Mouse (Mus musculus): ENCODE data around the gene Efna1.
A peak's percentile ranks its signal among the peaks of the same experiment; 100 is the strongest.

Efna1 gene

GRCm38 (mm10) chr3:89308089-89308488, 27.1 kb upstream of the Efna1 start:
- peak; percentile 59 for DNase-seq (ENCODE audit: low read depth, low spot score)

- DNase-seq (ENCODE audit: low read depth, low spot score), result no peak
Measured at GRCm38 (mm10) chr3:89305551-89306325, 24.8 kb upstream of the Efna1 start.

DNA sequence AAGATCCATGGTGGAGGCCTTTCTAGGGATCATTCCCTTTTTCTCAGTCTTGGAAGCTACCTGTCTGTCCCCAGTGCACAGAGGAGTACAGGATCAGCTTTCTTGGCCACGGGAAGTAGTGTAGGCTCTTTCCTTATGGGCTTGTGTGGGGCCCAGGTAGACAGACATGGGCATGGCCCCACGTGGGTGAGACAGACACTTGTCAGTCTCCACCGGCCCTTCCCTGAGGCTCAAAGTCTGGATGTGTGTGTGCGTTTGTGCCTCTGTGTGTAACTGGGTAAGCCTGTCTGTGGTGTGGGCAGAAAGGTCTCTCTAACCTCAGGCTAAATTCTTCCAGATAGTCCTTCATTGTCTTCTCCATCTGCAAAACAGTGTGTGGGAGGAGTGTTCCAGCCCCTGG, 24.2 kb upstream of the Efna1 start:
- no peak for DNase-seq (ENCODE audit: low read depth, low spot score)

DNA sequence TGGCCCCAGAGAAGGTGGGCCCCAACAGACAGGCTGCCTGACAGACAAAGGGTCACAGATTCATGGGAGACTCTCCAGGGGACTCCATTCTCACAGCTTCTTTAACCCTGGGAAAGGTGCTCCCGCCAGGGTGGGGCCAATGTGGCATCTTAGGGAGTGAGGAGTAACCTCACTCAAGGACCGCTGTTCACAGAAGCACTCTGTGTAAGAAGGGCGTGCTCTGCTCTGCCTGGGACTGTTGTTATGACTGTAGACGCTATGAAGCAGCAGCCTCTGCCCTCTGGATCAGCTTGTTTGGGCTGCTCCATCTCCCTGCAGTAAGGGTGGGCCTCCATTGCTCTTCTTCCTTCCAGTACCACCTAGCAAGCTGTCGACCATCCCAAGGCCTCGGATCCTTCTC, 23.5 kb upstream of the Efna1 start:
- no peak for DNase-seq (ENCODE audit: low read depth, low spot score)

DNA sequence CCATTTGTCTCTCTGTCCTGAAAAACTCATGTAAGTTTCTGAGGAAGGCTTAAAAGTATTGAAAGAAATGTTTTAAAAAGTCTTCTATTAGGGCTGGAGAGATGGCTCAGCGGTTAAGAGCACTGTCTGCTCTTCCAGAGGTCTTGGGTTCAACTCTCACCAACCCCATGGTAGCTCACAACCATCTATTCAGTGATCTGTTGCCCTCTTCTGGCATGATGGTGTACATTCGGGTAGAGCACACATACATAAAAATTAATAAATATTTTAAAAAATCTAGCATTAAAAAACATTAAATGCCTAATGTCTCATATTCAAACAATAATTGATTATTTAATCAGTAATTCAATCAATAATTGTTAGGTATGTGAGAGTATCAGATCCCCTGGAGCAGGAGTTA, 19.6 kb upstream of the Efna1 start:
- DNase-seq (ENCODE audit: low read depth, low spot score), result no peak

DNA sequence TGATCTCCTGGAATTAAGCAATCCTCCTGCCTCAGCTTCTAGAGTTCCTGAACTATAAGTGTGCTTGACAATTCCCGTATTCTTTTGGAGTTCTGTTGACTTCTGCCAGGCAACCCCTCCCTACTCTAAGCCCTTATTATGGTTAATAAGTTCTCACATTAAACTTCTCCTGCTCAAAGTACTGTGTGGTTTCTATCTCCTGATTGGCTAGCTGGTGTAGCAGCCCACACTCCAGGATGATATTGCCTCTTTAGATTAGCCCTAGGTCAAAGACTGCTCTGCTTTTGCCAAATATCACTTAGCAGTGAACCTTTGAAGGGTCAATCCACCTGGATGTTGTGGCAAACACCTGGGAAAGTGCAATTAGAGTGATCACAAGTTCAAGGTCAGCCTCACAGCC, 19.1 kb upstream of the Efna1 start:
- no peak for DNase-seq (ENCODE audit: low read depth, low spot score)

GRCm38 (mm10) chr3:89299499-89299898, 18.6 kb upstream of the Efna1 start:
- DNase-seq (ENCODE audit: low read depth, low spot score), result peak; percentile 63

DNA sequence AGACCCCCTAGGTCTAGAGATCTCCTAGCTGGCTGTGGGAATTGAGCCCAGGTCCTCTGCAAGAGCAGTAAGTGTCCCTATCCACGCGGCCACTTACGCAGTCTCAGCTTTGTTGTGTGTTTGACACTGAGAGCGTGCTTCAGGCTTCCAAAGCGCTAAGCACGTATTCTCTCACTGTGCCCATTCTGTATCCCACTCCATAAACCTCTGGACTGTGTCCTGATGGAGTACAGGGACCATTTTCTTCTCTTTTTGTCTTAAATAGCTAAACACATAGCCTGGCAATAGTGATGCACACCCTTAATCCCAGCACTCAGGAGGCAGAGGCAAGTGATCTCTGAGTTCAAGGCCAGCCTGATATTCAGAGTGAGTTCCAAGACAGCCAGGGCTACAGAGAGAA, 18.0 kb upstream of the Efna1 start:
- DNase-seq (ENCODE audit: low read depth, low spot score), result no peak

DNA sequence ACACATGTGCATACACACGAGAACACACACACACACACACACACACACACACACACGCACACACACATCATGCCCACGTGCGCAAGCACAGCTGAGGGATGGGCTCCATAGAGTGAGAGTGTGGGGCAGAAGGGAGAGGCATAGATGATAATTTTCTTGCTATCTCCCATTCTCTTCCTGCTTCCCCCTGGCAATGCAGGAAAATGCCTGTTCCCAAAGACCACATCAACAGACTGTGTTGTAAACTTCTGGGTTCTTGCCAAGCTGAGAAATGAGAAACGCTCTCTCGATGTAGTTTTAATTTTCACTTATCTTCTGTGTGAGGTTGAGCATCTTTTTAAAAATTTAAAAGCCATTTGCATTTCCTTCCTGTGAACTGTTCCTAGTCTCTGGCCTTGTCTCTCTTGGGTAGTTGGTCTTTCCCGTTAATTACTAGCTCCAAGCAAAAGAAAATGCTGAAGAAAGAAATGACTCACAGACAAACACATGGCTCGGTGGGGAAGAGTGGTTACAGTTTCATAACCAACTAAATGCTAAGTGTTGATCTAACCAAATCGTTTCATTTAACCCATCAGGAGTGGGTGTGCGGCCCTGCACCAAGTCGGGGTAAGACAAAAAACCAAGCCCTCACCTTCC, 15.9 kb upstream of the Efna1 start:
- no peak for DNase-seq (ENCODE audit: low read depth, low spot score)

- DNase-seq (ENCODE audit: low read depth, low spot score), result no peak
Measured at GRCm38 (mm10) chr3:89295685-89296230, 14.8 kb upstream of the Efna1 start.

GRCm38 (mm10) chr3:89294195-89294594, 13.3 kb upstream of the Efna1 start:
- no peak for DNase-seq (ENCODE audit: low read depth, low spot score)

DNA sequence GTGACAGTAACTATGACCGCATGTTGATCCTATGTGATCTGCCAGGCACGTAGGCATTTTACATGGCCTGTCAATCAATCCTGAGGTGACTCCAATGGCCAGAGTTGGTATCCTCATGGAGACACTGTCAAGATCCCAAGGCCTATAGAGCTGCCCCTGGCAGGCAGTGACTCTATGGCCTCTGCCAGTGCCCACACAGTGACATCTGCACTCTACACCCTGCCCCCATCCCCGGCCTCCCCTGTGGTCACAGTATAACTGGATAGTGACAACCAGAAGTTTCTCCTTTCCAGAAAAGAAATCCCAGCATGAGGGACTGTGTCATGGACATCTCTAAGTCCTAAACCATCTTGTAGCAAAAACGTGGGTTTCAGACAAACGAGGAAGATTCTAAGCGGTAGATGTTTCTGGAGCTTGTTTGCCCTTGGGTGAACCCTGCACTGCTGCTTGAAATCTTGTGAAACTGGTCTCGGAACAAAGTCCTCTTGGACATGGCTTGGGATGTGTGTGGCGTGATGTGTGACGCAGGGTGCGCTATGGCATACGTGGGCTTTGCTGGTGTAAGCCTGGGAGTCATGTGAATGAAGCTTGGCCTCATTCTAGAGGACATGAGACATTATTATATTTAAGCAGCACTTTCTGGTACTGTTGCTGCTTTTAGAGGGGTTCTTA, 12.4 kb upstream of the Efna1 start:
- DNase-seq (ENCODE audit: low read depth, low spot score), result no peak

- no peak for DNase-seq (ENCODE audit: low read depth, low spot score)
Measured at GRCm38 (mm10) chr3:89292303-89292702, 11.4 kb upstream of the Efna1 start.

DNA sequence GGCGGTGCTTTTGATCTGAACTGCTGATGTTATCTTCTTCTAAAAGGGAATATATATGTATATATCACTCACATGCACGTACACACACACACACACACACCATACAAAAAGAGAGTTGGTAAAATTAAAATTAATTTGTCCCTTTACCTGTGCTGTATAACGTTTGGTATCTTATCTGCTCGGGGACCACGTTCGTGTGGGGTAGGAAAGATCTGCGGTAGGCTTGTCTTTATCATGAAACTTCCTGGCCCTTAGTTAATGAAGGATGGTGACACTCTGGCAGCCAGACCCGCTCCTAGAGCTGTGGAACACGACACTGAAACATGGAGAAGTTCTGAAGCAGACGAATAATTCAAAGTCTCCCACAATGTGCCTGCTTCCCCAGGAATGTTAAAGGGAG, 10.9 kb upstream of the Efna1 start:
- no peak for DNase-seq (ENCODE audit: low read depth, low spot score)

- no peak for DNase-seq (ENCODE audit: low read depth, low spot score)
Measured at GRCm38 (mm10) chr3:89288503-89288928, 7.6 kb upstream of the Efna1 start.

GRCm38 (mm10) chr3:89287286-89287685, 6.3 kb upstream of the Efna1 start:
- no peak for DNase-seq (ENCODE audit: low read depth, low spot score)

DNA sequence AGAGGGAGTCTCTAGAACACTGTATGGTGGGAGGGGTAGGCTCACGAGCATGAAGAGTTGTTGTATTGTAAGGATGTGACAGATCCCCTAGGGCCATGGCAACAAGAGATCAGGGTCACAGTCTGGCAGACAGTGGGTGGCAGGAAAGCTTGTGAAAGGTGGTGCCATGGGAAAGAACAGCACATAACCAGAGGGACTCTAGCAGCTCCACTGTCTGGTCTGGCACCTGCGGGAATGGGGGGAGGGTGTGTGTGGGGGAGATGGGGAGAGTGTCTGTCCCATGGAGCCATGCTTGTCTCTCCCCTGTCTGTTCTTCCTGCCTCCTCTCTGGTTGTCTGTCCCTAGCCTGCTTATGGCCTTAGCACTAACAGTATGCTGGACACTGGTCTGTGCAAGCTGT, 4.6 kb upstream of the Efna1 start:
- no peak for DNase-seq (ENCODE audit: low read depth, low spot score)

- DNase-seq (ENCODE audit: low read depth, low spot score), result no peak
Measured at GRCm38 (mm10) chr3:89284261-89284660, 3.3 kb upstream of the Efna1 start.

DNA sequence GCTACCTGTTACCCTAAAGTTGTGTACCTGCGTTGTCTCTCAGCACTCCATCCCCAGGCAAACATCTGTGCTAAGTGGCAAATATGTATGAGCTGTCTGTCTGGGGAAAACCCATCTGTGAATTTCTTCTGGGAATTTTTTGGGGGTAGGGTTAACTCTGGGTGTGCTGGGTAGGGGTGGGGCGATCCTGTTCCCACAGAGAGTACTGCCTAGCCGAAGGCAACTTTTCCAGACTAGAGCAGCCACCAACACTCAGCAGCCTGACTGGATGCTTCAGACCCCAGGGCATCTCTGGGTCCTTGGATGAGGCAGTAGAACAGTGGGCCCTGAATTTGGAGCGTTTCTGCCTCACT, 1.3 kb upstream of the Efna1 start:
- DNase-seq (ENCODE audit: low read depth, low spot score), result no peak

DNA sequence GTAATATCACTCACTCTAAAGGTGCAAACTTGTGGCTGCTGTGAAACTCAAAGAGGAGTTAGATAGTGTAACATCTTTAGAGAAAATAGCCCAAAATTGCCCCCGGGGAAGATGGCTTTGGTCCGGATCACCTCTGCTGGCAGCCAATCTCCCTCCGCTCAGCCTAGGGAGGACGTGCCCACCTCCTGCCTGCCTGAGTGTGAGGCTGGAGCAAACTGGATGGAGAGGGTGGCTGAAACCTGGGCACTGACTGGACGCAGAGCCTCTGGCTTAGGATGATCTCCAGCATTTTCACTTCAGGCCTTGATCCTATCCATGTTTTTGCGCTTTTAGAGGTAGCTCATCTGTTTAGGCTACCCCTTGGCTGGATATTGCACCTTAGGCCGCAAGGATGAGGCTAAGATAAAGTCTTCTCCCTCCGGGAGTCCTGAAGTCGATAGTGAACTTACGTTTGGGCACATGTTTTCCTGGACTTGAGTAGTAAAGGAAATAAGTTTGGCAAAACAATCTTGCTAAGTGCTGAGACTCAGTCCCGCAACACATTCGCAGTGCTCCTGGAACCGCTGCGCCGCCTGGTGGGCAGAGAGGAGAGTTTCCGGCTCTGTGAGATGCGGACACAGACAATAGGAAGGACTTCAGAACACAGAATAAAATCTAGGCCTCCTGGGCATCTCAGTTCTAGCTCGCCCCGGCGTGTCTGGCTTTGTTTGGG, 793 bp upstream of the Efna1 start:
- DNase-seq (ENCODE audit: low read depth, low spot score), result peak; percentile 81

GRCm38 (mm10) chr3:89280050-89280605, 814 bp downstream of the Efna1 start:
- no peak for DNase-seq (ENCODE audit: low read depth, low spot score)
